Mouse (Mus musculus): Measurements from ENCODE around the gene Clta. TPM values are rescaled to one million over a fixed set of nuclear protein-coding genes. Genes with fewer than 3 reads are reported as not detected.
"Not testable (repeated sequence)": the region's sequence is repeated elsewhere in the genome, so short reads cannot be mapped to it uniquely, and the experiment has no call there.

Clta gene
- polyA plus RNA-seq, 1 experiment from 2014 or later, result 363 TPM

DNA sequence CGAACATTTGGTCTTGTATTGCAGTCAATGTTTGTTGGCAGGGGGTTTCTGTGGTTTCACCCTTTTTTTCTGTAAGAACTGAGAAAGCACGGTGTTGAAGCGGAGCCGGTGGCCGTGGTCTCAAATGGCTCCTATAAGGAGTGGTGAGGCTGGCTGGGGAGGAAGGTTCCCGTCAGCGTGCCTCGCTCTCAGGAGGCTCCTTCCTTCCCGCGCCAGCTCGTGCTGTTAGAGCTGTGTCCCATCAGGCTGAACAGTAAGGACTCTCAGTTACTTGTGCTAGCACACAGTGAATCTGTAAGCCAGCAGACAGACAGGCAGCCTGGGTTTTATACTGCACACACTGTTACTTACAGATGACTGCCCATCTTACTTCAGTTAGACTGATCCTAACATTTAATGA is 18.5 kb downstream of the Clta start:
- POLR2A ChIA-PET, result interaction anchor here (0.6 kb wide), 1 partner anchor 30 kb away, joined by 3 read pairs; no protein-coding TSS in a partner anchor
- H3K27me3 ChIP-seq, result no peaks in the 10 kb centered on the region
- no peak for TF ChIP-seq CTCF (IDR thresholded peaks at IDR 0.05)
- DNase-seq (ENCODE audit: low read depth, low spot score), result no peak
- in situ Hi-C loops (cut with MboI; ENCODE audit: low pct_unique_long_range_greater_than_20kb), result no loop called here
- CTCF ChIA-PET, result interaction anchor here (0.8 kb wide), 1 partner anchor 9 kb away, joined by 3 read pairs; no protein-coding TSS in a partner anchor
- no peak for ATAC-seq

DNA sequence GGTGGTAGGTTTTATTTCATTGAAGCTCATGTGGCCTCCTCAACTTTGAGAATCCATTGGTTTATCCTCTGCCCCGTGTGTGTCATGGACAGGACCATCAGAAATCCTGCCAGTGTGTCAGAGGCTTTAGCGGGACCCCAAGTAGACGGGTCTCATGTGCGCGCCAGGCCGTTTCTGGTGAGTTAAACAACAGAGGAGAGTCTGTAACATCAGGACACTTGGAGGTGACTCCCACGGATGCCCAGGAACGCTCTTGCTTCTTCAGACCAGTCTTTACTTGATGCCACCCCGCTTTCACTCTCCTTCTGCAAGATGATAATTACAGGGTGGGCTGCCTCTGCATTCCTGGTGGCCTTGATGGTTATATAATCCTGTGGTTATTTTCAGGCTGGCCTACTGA is 19.4 kb downstream of the Clta start:
- no peak for TF ChIP-seq CTCF (IDR thresholded peaks at IDR 0.05)
- no peaks in the 10 kb centered on the region for H3K27me3 ChIP-seq
- POLR2A ChIA-PET, result no interaction called here
- CTCF ChIA-PET, result no interaction called here
- in situ Hi-C loops (cut with MboI; ENCODE audit: low pct_unique_long_range_greater_than_20kb), result no loop called here
- DNase-seq (ENCODE audit: low read depth, low spot score) (no peak), ATAC-seq (no peak)

DNA sequence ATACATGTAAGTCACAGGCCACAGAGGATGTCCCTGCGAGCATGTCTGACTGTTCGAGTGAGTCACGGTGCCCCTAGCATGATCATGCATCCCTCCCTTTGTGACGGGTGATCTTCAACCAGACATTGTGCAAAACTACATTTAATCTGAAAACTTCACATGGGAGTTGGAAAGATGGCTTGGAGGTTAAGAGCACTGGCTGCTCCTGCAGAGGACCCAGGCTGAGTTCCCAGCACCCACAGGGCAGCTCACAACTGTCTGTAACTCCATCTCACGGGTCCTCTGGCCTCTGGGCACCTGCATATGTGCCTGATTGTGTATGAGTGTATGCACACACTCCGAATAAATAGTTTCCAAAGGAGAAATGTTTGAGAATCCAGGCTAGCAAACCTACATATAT is 20.0 kb downstream of the Clta start:
- DNase-seq (ENCODE audit: low read depth, low spot score) (no peak), ATAC-seq (no peak)
- no peak for TF ChIP-seq CTCF (IDR thresholded peaks at IDR 0.05)
- ChIA-PET POLR2A (no interaction called here), CTCF (no interaction called here)
- no peaks in the 10 kb centered on the region for H3K27me3 ChIP-seq
- in situ Hi-C loops (cut with MboI; ENCODE audit: low pct_unique_long_range_greater_than_20kb), result no loop called here

DNA sequence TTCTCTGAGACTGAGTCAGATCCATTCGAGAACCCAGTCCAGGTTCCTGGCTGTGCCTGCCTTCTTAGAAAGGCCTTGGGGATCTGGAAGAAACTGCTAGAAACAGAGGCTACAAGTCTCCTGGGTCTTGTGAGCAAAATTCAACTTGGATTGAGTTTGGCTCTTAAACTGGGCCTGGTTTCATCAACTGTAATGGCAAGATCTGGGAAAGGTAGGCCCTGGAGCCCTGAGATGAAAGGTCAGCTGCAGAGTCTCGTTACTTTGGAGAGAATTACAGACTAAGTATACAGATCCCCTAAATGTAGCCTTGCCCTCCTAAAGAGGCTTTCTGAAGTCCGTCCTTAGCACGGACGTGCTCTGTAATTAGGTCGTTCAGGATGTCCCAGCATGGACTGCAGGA is 21.3 kb downstream of the Clta start:
- in situ Hi-C loops (cut with MboI; ENCODE audit: low pct_unique_long_range_greater_than_20kb), result no loop called here
- no peak for DNase-seq (ENCODE audit: low read depth, low spot score)
- TF ChIP-seq CTCF (IDR thresholded peaks at IDR 0.05), result no peak
- POLR2A ChIA-PET, result interaction anchor here (0.6 kb wide), 1 partner anchor 12 kb away, joined by 3 read pairs; no protein-coding TSS in a partner anchor
- H3K27me3 ChIP-seq, result no peaks in the 10 kb centered on the region
- ATAC-seq, result no peak
- CTCF ChIA-PET, result interaction anchor here (0.8 to 1.5 kb wide), 3 partner anchors 9 to 104 kb away, joined by 3 to 6 read pairs (median 3); no protein-coding TSS in a partner anchor

DNA sequence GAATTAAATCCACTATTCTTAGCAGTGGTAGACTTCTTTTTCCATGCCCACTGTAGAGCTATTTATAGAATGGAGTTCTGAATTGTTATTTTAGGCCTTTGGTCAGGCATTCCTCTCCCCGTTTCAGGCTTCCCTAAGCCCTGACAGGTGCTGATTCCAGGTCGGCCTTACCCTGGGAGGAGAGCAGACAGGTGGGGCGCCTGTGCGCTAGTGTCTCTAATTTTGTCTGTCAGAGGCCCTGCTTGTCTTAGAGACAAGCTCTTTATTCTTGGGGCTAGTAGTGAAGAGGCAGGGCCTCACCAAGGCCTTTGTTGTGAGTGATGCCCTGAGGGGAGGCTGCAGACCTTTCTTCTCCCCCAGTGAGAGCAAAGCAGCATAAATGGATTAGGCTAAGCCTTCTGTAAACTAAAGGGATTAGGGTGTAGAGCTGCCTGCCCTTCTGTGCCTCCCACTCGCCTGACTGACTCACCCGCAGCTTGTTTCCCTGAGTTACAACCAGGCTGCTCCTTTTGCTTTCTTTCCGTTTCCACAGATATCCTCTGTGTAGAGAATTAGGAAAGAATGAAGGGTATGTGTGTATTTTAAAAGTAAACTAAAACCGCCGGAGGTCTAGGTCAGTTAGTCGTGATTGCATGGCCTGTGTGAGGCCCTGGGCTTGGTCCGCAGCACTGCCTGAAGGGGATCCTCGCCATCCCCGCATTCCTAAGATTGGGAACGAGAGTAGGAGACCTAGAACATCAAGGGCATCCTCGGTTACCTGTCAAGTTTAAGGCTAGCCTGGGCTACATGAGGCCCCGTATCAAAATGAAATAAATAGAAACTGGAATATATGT is 24.3 kb downstream of the Clta start:
- ATAC-seq, result peak; percentile 98
- in situ Hi-C loops (cut with MboI; ENCODE audit: low pct_unique_long_range_greater_than_20kb), result no loop called here
- POLR2A ChIA-PET, result interaction anchor here (0.9 kb wide), 1 partner anchor 15 kb away, joined by 4 read pairs; no protein-coding TSS in a partner anchor

DNA sequence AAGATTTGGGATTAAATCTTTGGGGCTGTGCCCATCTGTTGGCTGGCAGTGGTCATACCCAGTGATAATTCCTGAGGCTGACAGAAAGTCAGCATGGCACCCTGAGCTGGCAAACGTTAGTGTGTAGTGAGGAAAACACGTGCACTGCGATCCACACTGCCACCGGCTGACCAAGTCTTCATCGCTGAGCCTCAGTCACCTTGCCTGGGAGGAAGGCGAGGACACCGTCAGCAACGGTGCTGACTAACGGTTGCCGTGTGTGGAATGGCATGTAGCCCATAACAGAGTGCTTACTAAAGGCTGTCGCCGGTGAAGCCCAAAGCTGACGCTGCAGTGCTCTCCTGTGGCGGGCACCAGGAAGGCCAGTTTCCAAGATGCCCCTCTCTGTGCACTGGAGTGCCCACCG is 25.4 kb downstream of the Clta start:
- no peaks in the 10 kb centered on the region for H3K27me3 ChIP-seq
- TF ChIP-seq CTCF (IDR thresholded peaks at IDR 0.05), result no peak
- no peak for ATAC-seq
- no peak for DNase-seq (ENCODE audit: low read depth, low spot score)
- in situ Hi-C loops (cut with MboI; ENCODE audit: low pct_unique_long_range_greater_than_20kb), result no loop called here
- CTCF ChIA-PET, result interaction anchor here (0.7 to 1.8 kb wide), 3 partner anchors 9 to 104 kb away, joined by 3 to 5 read pairs (median 3); no protein-coding TSS in a partner anchor
- POLR2A ChIA-PET, result interaction anchor here (0.9 to 1.0 kb wide), 2 partner anchors 16 to 73 kb away, joined by 4 read pairs; no protein-coding TSS in a partner anchor

More for the DNA sequence above, 24.3 kb downstream of the Clta start:
- CTCF ChIA-PET, result interaction anchor here (1.0 to 1.5 kb wide), 3 partner anchors 15 to 20 kb away, joined by 3 read pairs; no protein-coding TSS in a partner anchor
- TF ChIP-seq CTCF (IDR thresholded peaks at IDR 0.05), result no peak
- no peaks in the 10 kb centered on the region for H3K27me3 ChIP-seq
- DNase-seq (ENCODE audit: low read depth, low spot score), result peak; percentile 93

GRCm38 (mm10) chr4:44031521-44031920 is 27.3 kb downstream of the Clta start:
- no peak for TF ChIP-seq CTCF (IDR thresholded peaks at IDR 0.05)
- ATAC-seq, result no peak
- in situ Hi-C loops (cut with MboI; ENCODE audit: low pct_unique_long_range_greater_than_20kb), result no loop called here
- no peak for DNase-seq (ENCODE audit: low read depth, low spot score)
- CTCF ChIA-PET, result interaction anchor here (0.6 to 1.7 kb wide), 4 partner anchors 19 to 125 kb away, joined by 3 to 5 read pairs (median 3); no protein-coding TSS in a partner anchor
- POLR2A ChIA-PET, result no interaction called here
- H3K27me3 ChIP-seq, result no peaks in the 10 kb centered on the region

GRCm38 (mm10) chr4:44036455-44036854 is 32.2 kb downstream of the Clta start:
- CTCF ChIA-PET, result interaction anchor here (0.6 kb wide), 1 partner anchor 84 kb away, joined by 3 read pairs; no protein-coding TSS in a partner anchor
- POLR2A ChIA-PET, result no interaction called here
- in situ Hi-C loops (cut with MboI; ENCODE audit: low pct_unique_long_range_greater_than_20kb), result no loop called here

DNA sequence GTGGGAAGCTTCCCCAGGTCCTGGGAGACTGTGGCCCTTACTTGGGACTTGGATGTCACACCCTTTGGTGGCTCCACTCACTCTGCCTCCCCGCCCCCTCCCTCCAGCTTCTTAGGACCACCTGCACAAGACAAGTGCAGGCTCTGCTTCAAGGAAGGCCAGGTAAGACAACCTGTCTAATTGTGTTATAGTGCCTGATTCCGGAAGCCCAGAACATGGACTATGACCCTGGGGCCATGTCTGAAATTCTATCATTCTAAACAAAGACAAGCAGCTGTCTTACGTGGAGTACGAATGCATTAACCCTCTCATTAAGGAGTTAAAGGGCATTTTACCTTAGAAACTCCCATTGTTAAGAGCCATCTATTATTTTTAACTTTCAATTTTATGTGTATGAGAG is 36.5 kb downstream of the Clta start:
- ATAC-seq, result no peak
- in situ Hi-C loops (cut with MboI; ENCODE audit: low pct_unique_long_range_greater_than_20kb), result no loop called here
- no peaks in the 10 kb centered on the region for H3K27me3 ChIP-seq
- no peak for TF ChIP-seq CTCF (IDR thresholded peaks at IDR 0.05)
- DNase-seq (ENCODE audit: low read depth, low spot score), result no peak
- ChIA-PET POLR2A (no interaction called here), CTCF (no interaction called here)

More at GRCm38 (mm10) chr4:44036455-44036854, 32.2 kb downstream of the Clta start:
- DNase-seq (ENCODE audit: low read depth, low spot score) (no peak), ATAC-seq (no peak)
- no peak for TF ChIP-seq CTCF (IDR thresholded peaks at IDR 0.05)
- H3K27me3 ChIP-seq, result no peaks in the 10 kb centered on the region

DNA sequence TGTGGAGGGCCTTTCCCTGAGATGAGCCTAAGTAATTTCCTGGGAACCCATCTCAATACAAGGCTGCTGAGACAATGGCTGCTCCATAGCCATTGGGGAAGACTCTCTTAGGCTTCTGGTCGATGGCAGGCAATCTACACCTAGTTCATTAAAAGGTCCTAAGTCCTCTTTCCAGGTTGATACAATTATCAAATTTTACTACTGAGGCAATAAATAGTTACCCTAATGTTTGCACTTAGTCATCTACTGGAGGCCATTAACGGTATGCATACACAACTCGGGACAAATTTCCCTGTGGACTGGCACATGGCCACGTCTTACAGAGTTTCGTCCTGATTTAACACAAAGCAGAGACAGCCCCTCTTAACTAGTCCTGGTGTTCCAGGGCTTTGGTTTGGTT is 38.2 kb downstream of the Clta start:
- in situ Hi-C loops (cut with MboI; ENCODE audit: low pct_unique_long_range_greater_than_20kb), result no loop called here
- ChIA-PET POLR2A (no interaction called here), CTCF (no interaction called here)
- DNase-seq (ENCODE audit: low read depth, low spot score), result no peak
- TF ChIP-seq CTCF (IDR thresholded peaks at IDR 0.05), result no peak
- no peaks in the 10 kb centered on the region for H3K27me3 ChIP-seq
- ATAC-seq, result no peak

DNA sequence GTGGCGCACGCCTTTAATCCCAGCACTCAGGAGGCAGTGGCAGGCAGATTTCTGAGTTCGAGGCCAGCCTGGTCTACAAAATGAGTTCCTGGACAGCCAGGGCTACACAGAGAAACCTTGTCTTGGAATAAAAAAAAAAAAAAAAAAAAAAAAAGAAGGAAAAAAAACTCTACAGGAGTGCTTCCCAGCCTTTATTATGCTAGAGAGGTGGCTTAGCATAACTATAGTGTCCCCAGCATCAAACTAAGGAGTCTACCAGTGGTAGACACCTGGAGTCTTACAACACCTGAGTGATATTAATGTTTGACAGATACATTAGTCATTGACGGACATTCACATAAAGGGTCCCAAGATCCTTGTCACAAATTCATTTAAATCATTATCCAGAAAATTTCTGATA is 38.9 kb downstream of the Clta start:
- POLR2A ChIA-PET, CTCF ChIA-PET: not testable (repeated sequence)

More for the DNA sequence above, 38.9 kb downstream of the Clta start:
- in situ Hi-C loops (cut with MboI; ENCODE audit: low pct_unique_long_range_greater_than_20kb); DNase-seq (ENCODE audit: low read depth, low spot score); H3K27me3 ChIP-seq; ATAC-seq: not testable (repeated sequence)
